Mouse (Mus musculus): ENCODE data around the gene Rasal2. TPM values are rescaled to one million over a fixed set of nuclear protein-coding genes. Genes with fewer than 3 reads are reported as not detected.

The Rasal2 gene
- polyA plus RNA-seq, 1 experiment = 1.3 TPM

GRCm38 (mm10) chr1:157101122-157101865 lies 311.1 kb downstream of the Rasal2 start:
- Histone ChIP-seq H3K27me3 (ENCODE audit: control insufficient read depth, insufficient read depth, low read length) (no peaks in the 10 kb centered on the region), H3K27ac (ENCODE audit: control insufficient read depth, insufficient read depth, low read length) (no peak overlapping the region), H3K4me1 (replicated peaks; ENCODE audit: control insufficient read depth, insufficient read depth, low read length) (peaks cover 9% of the 10 kb centered on the region), H3K36me3 (ENCODE audit: control insufficient read depth, insufficient read depth, low read length) (no peaks in the 10 kb centered on the region), H3K4me3 (ENCODE audit: control insufficient read depth, insufficient read depth, low read length) (no peak overlapping the region; the same call in 1 of the 2 replicates)
- DNase-seq = peak; percentile 44
- 19% methylated on average over 19 of the region's 19 CpGs for WGBS
- TF ChIP-seq POLR2A (IDR thresholded peaks at IDR 0.05; ENCODE audit: control insufficient read depth, extremely low read depth, insufficient read depth, low read length, poor library complexity) (no peak), CTCF (IDR thresholded peaks at IDR 0.05; ENCODE audit: borderline replicate concordance, control insufficient read depth, extremely low read depth, insufficient read depth, low read length, poor library complexity) (no peak)

DNA sequence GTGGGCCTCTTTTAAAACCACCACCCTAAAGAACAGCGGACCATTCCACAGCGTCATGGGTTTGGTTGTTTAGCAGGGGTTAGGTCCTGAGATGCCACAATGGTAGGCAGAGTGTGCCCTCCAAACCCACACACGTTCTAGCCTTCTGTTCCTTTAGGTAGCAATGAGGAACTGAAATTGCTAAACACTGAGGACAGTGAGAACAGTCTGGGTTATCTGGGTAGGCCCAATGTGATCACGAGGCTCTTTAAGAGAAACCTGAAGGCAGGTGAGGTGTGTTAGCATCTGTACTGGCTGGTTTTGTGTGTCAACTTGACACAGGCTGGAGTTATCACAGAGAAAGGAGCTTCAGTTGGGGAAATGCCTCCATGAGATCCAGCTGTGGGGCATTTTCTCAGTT lies 316.9 kb downstream of the Rasal2 start:
- DNase-seq = no peak
- no peak for TF ChIP-seq POLR2A (IDR thresholded peaks at IDR 0.05; ENCODE audit: control insufficient read depth, extremely low read depth, insufficient read depth, low read length, poor library complexity)
- TF ChIP-seq CTCF (IDR thresholded peaks at IDR 0.05; ENCODE audit: borderline replicate concordance, control insufficient read depth, extremely low read depth, insufficient read depth, low read length, poor library complexity) = no peak
- no peaks in the 10 kb centered on the region for H3K36me3 ChIP-seq (ENCODE audit: control insufficient read depth, insufficient read depth, low read length)
- no peak overlapping the region for H3K27ac ChIP-seq (ENCODE audit: control insufficient read depth, insufficient read depth, low read length)
- 67% methylated on average over 4 of the region's 4 CpGs for WGBS
- no peak overlapping the region for H3K4me3 ChIP-seq (ENCODE audit: control insufficient read depth, insufficient read depth, low read length)
- 0 out of 2 replicates have a peak, but pooled peaks cover 2% of the 10 kb centered on the region for H3K4me1 ChIP-seq (replicated peaks; ENCODE audit: control insufficient read depth, insufficient read depth, low read length)
- no peaks in the 10 kb centered on the region for H3K27me3 ChIP-seq (ENCODE audit: control insufficient read depth, insufficient read depth, low read length)

- DNase-seq = no peak
- H3K27ac ChIP-seq (ENCODE audit: control insufficient read depth, insufficient read depth, low read length) = no peak overlapping the region
- TF ChIP-seq POLR2A (IDR thresholded peaks at IDR 0.05; ENCODE audit: control insufficient read depth, extremely low read depth, insufficient read depth, low read length, poor library complexity) = no peak
- no peak for TF ChIP-seq CTCF (IDR thresholded peaks at IDR 0.05; ENCODE audit: borderline replicate concordance, control insufficient read depth, extremely low read depth, insufficient read depth, low read length, poor library complexity)
- no peaks in the 10 kb centered on the region for H3K4me1 ChIP-seq (replicated peaks; ENCODE audit: control insufficient read depth, insufficient read depth, low read length)
- no peaks in the 10 kb centered on the region for H3K27me3 ChIP-seq (ENCODE audit: control insufficient read depth, insufficient read depth, low read length)
- no peak overlapping the region for H3K4me3 ChIP-seq (ENCODE audit: control insufficient read depth, insufficient read depth, low read length)
- 97% methylated on average over 1 of the region's 1 CpGs for WGBS
- no peaks in the 10 kb centered on the region for H3K36me3 ChIP-seq (ENCODE audit: control insufficient read depth, insufficient read depth, low read length)
These were observed 319.8 kb downstream of the Rasal2 start for GRCm38 (mm10) chr1:157092622-157093021.

- DNase-seq = no peak
- H3K27me3 ChIP-seq (ENCODE audit: control insufficient read depth, insufficient read depth, low read length) = no peaks in the 10 kb centered on the region
- no peak overlapping the region for H3K27ac ChIP-seq (ENCODE audit: control insufficient read depth, insufficient read depth, low read length)
- H3K4me3 ChIP-seq (ENCODE audit: control insufficient read depth, insufficient read depth, low read length) = no peak overlapping the region
- TF ChIP-seq POLR2A (IDR thresholded peaks at IDR 0.05; ENCODE audit: control insufficient read depth, extremely low read depth, insufficient read depth, low read length, poor library complexity) (no peak), CTCF (IDR thresholded peaks at IDR 0.05; ENCODE audit: borderline replicate concordance, control insufficient read depth, extremely low read depth, insufficient read depth, low read length, poor library complexity) (no peak)
- WGBS = 74% methylated on average over 4 of the region's 4 CpGs
- H3K4me1 ChIP-seq (replicated peaks; ENCODE audit: control insufficient read depth, insufficient read depth, low read length) = no peaks in the 10 kb centered on the region
- no peaks in the 10 kb centered on the region for H3K36me3 ChIP-seq (ENCODE audit: control insufficient read depth, insufficient read depth, low read length)
These were observed 320.3 kb downstream of the Rasal2 start for GRCm38 (mm10) chr1:157092140-157092539.

DNA sequence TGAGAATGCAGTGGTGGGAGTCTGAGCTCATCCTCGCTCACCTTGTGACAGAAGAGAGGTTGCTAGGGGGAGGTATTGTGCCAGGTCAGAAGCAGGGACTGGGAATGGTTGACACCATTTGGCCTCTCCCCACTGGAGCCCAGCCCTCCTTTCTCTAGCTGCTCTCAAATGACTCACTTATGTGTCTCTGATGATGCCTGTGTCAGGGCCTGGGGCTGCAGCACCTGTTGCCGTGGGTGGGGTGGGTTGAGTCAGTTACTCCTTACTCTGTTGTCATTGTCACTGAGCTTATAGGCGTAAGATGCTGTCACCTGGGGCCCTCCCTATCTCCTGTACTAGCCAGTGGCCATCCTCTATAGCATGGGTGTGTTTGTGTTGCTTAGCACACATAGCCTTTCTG lies 321.6 kb downstream of the Rasal2 start:
- no peak for DNase-seq
- H3K27ac ChIP-seq (ENCODE audit: control insufficient read depth, insufficient read depth, low read length) = no peak overlapping the region
- no peak overlapping the region for H3K4me3 ChIP-seq (ENCODE audit: control insufficient read depth, insufficient read depth, low read length)
- no peaks in the 10 kb centered on the region for H3K36me3 ChIP-seq (ENCODE audit: control insufficient read depth, insufficient read depth, low read length)
- H3K4me1 ChIP-seq (replicated peaks; ENCODE audit: control insufficient read depth, insufficient read depth, low read length) = no peaks in the 10 kb centered on the region
- 89% methylated on average over 3 of the region's 3 CpGs for WGBS
- no peaks in the 10 kb centered on the region for H3K27me3 ChIP-seq (ENCODE audit: control insufficient read depth, insufficient read depth, low read length)
- TF ChIP-seq CTCF (IDR thresholded peaks at IDR 0.05; ENCODE audit: borderline replicate concordance, control insufficient read depth, extremely low read depth, insufficient read depth, low read length, poor library complexity) (no peak), POLR2A (IDR thresholded peaks at IDR 0.05; ENCODE audit: control insufficient read depth, extremely low read depth, insufficient read depth, low read length, poor library complexity) (no peak)

GRCm38 (mm10) chr1:157086097-157086994 lies 326.0 kb downstream of the Rasal2 start:
- Histone ChIP-seq H3K27ac (ENCODE audit: control insufficient read depth, insufficient read depth, low read length) (no peak overlapping the region), H3K4me1 (replicated peaks; ENCODE audit: control insufficient read depth, insufficient read depth, low read length) (peaks cover 2% of the 10 kb centered on the region), H3K36me3 (ENCODE audit: control insufficient read depth, insufficient read depth, low read length) (no peaks in the 10 kb centered on the region), H3K27me3 (ENCODE audit: control insufficient read depth, insufficient read depth, low read length) (no peaks in the 10 kb centered on the region), H3K4me3 (ENCODE audit: control insufficient read depth, insufficient read depth, low read length) (no peak overlapping the region)
- WGBS = 19% methylated on average over 25 of the region's 25 CpGs
- peak; percentile 45 for DNase-seq
- TF ChIP-seq CTCF (IDR thresholded peaks at IDR 0.05; ENCODE audit: borderline replicate concordance, control insufficient read depth, extremely low read depth, insufficient read depth, low read length, poor library complexity) = peak; percentile 86
- TF ChIP-seq POLR2A (IDR thresholded peaks at IDR 0.05; ENCODE audit: control insufficient read depth, extremely low read depth, insufficient read depth, low read length, poor library complexity) = no peak

Other genes starting within 250 kb of the Rasal2 start
- gene Cryzl2, start 46.0 kb upstream of the Rasal2 start, polyA plus RNA-seq (2012; rRNA removed) = 6.6 and 8.4 TPM in 2 replicates
- gene Sec16b, start 94.1 kb upstream of the Rasal2 start, polyA plus RNA-seq (2012; rRNA removed) = 0.80 and 1.1 TPM in 2 replicates

All from thymus, adult 2 months (tissue).